Mouse (Mus musculus): ENCODE data around the gene Capn11. TPM values are rescaled to one million over a fixed set of nuclear protein-coding genes. Genes with fewer than 3 reads are reported as not detected.

The Capn11 gene
- polyA plus RNA-seq (2015; fragmentation: Nextera tagmentation; extraction: Ambion mirVana) = 0.52 and 0.92 TPM in 2 replicates

- Histone ChIP-seq H3K4me2 (replicated peaks) (no peak within 1 kb of the TSS), H3K27me3 (no peaks in the 10 kb centered on the region), H3K36me3 (peaks cover 42% of the 10 kb centered on the region), H3K27ac (no peak within 1 kb of the TSS), H3K4me1 (replicated peaks) (no peaks in the 10 kb centered on the region; the same call in 1 of the 2 replicates), H3K9ac (replicated peaks) (no peak within 1 kb of the TSS), H3K9me3 (no peaks in the 10 kb centered on the region), H3K4me3 (replicated peaks) (no peak within 1 kb of the TSS)
- WGBS = 84% methylated on average over 4 of the region's 4 CpGs
- no peak for ATAC-seq
Measured at GRCm38 (mm10) chr17:45659225-45659624, at the start of gene Capn11. Gene Capn11, minus strand, starts transcription at chr17:45659325.

- 90% methylated on average over 8 of the region's 8 CpGs for WGBS
- no peaks in the 10 kb centered on the region for H3K9me3 ChIP-seq
- H3K27ac ChIP-seq = no peak overlapping the region
- no peaks in the 10 kb centered on the region for H3K27me3 ChIP-seq
- H3K4me3 ChIP-seq (replicated peaks) = no peak overlapping the region
- ATAC-seq = no peak
- H3K4me2 ChIP-seq (replicated peaks) = no peak overlapping the region
- H3K36me3 ChIP-seq = no peaks in the 10 kb centered on the region
- no peak overlapping the region for H3K9ac ChIP-seq (replicated peaks)
- H3K4me1 ChIP-seq (replicated peaks) = no peaks in the 10 kb centered on the region
Measured at GRCm38 (mm10) chr17:45708179-45708578, 49.1 kb upstream of the Capn11 start.

GRCm38 (mm10) chr17:45707376-45707775 is 48.3 kb upstream of the Capn11 start:
- Histone ChIP-seq H3K4me1 (replicated peaks) (no peaks in the 10 kb centered on the region), H3K36me3 (no peaks in the 10 kb centered on the region), H3K9me3 (no peaks in the 10 kb centered on the region), H3K9ac (replicated peaks) (no peak overlapping the region), H3K4me3 (replicated peaks) (no peak overlapping the region), H3K27me3 (no peaks in the 10 kb centered on the region), H3K4me2 (replicated peaks) (no peak overlapping the region), H3K27ac (no peak overlapping the region)
- 39% methylated on average over 3 of the region's 3 CpGs for WGBS
- ATAC-seq = no peak

- Histone ChIP-seq H3K4me2 (replicated peaks) (no peak overlapping the region), H3K9me3 (no peaks in the 10 kb centered on the region), H3K27ac (no peak overlapping the region), H3K4me3 (replicated peaks) (no peak overlapping the region), H3K9ac (replicated peaks) (no peak overlapping the region), H3K27me3 (no peaks in the 10 kb centered on the region), H3K36me3 (no peaks in the 10 kb centered on the region), H3K4me1 (replicated peaks) (no peaks in the 10 kb centered on the region)
- ATAC-seq = no peak
- 83% methylated on average over 5 of the region's 5 CpGs for WGBS
Measured at GRCm38 (mm10) chr17:45706796-45707195, 47.7 kb upstream of the Capn11 start.

- peaks cover 12% of the 10 kb centered on the region for H3K4me1 ChIP-seq (replicated peaks)
- no peak for ATAC-seq
- no peaks in the 10 kb centered on the region for H3K27me3 ChIP-seq
- H3K27ac ChIP-seq = no peak overlapping the region
- no peak overlapping the region for H3K4me3 ChIP-seq (replicated peaks)
- H3K9me3 ChIP-seq = no peaks in the 10 kb centered on the region
- H3K9ac ChIP-seq (replicated peaks) = no peak overlapping the region
- no peak overlapping the region for H3K4me2 ChIP-seq (replicated peaks)
- WGBS = 67% methylated on average over 7 of the region's 7 CpGs
- peaks cover 10% of the 10 kb centered on the region for H3K36me3 ChIP-seq
Measured at GRCm38 (mm10) chr17:45703187-45703586, 44.1 kb upstream of the Capn11 start.

- Histone ChIP-seq H3K9me3 (no peaks in the 10 kb centered on the region), H3K4me1 (replicated peaks) (peaks cover 12% of the 10 kb centered on the region), H3K36me3 (peaks cover 16% of the 10 kb centered on the region), H3K4me2 (replicated peaks) (no peak overlapping the region), H3K4me3 (replicated peaks) (no peak overlapping the region), H3K9ac (replicated peaks) (no peak overlapping the region), H3K27ac (no peak overlapping the region), H3K27me3 (no peaks in the 10 kb centered on the region)
- WGBS = 50% methylated on average over 4 of the region's 4 CpGs
- no peak for ATAC-seq
Measured at GRCm38 (mm10) chr17:45702254-45702653, 43.1 kb upstream of the Capn11 start.

- Histone ChIP-seq H3K9ac (replicated peaks) (no peak overlapping the region), H3K4me3 (replicated peaks) (no peak overlapping the region), H3K36me3 (peaks cover 19% of the 10 kb centered on the region), H3K4me2 (replicated peaks) (no peak overlapping the region), H3K27ac (no peak overlapping the region), H3K27me3 (no peaks in the 10 kb centered on the region), H3K4me1 (replicated peaks) (peaks cover 12% of the 10 kb centered on the region), H3K9me3 (no peaks in the 10 kb centered on the region)
- 62% methylated on average over 9 of the region's 9 CpGs for WGBS
- ATAC-seq = no peak
Measured at GRCm38 (mm10) chr17:45701236-45701591, 42.1 kb upstream of the Capn11 start.

- ATAC-seq = 0 out of 2 replicates have a peak, but pooled peaks have one; percentile 34
- H3K4me2 ChIP-seq (replicated peaks) = no peak overlapping the region
- H3K4me1 ChIP-seq (replicated peaks) = peaks cover 12% of the 10 kb centered on the region
- peaks cover 19% of the 10 kb centered on the region for H3K36me3 ChIP-seq
- H3K9me3 ChIP-seq = no peaks in the 10 kb centered on the region
- H3K27me3 ChIP-seq = no peaks in the 10 kb centered on the region
- 0 out of 2 replicates have a peak overlapping the region, but pooled peaks have one; percentile 12 for H3K9ac ChIP-seq (replicated peaks)
- H3K27ac ChIP-seq = no peak overlapping the region
- H3K4me3 ChIP-seq (replicated peaks) = no peak overlapping the region
- 42% methylated on average over 10 of the region's 16 CpGs for WGBS
Measured at GRCm38 (mm10) chr17:45700496-45701235, 41.5 kb upstream of the Capn11 start.

GRCm38 (mm10) chr17:45699039-45699740 is 40.1 kb upstream of the Capn11 start:
- Histone ChIP-seq H3K4me2 (replicated peaks) (no peak overlapping the region), H3K27ac (no peak overlapping the region), H3K9me3 (no peaks in the 10 kb centered on the region), H3K4me1 (replicated peaks) (peaks cover 12% of the 10 kb centered on the region), H3K9ac (replicated peaks) (no peak overlapping the region), H3K36me3 (peaks cover 19% of the 10 kb centered on the region), H3K27me3 (no peaks in the 10 kb centered on the region), H3K4me3 (replicated peaks) (no peak overlapping the region)
- ATAC-seq = no peak
- 88% methylated on average over 3 of the region's 3 CpGs for WGBS

GRCm38 (mm10) chr17:45698368-45698767 is 39.2 kb upstream of the Capn11 start:
- H3K4me3 ChIP-seq (replicated peaks) = no peak overlapping the region
- no peak for ATAC-seq
- H3K4me1 ChIP-seq (replicated peaks) = peaks cover 12% of the 10 kb centered on the region
- peaks cover 19% of the 10 kb centered on the region for H3K36me3 ChIP-seq
- no peaks in the 10 kb centered on the region for H3K27me3 ChIP-seq
- no peaks in the 10 kb centered on the region for H3K9me3 ChIP-seq
- H3K27ac ChIP-seq = no peak overlapping the region
- H3K4me2 ChIP-seq (replicated peaks) = no peak overlapping the region
- 94% methylated on average over 6 of the region's 6 CpGs for WGBS
- no peak overlapping the region for H3K9ac ChIP-seq (replicated peaks)

- Histone ChIP-seq H3K9ac (replicated peaks) (no peak overlapping the region), H3K27ac (no peak overlapping the region), H3K9me3 (no peaks in the 10 kb centered on the region), H3K4me1 (replicated peaks) (peaks cover 12% of the 10 kb centered on the region), H3K4me3 (replicated peaks) (no peak overlapping the region), H3K36me3 (peaks cover 19% of the 10 kb centered on the region), H3K27me3 (no peaks in the 10 kb centered on the region), H3K4me2 (replicated peaks) (no peak overlapping the region)
- no peak for ATAC-seq
- 94% methylated on average over 9 of the region's 9 CpGs for WGBS
Measured at GRCm38 (mm10) chr17:45696981-45697380, 37.9 kb upstream of the Capn11 start.

GRCm38 (mm10) chr17:45695227-45696120 is 36.3 kb upstream of the Capn11 start:
- Histone ChIP-seq H3K9me3 (no peaks in the 10 kb centered on the region), H3K27me3 (no peaks in the 10 kb centered on the region), H3K4me3 (replicated peaks) (no peak overlapping the region), H3K27ac (no peak overlapping the region), H3K9ac (replicated peaks) (no peak overlapping the region), H3K36me3 (peaks cover 19% of the 10 kb centered on the region), H3K4me2 (replicated peaks) (no peak overlapping the region), H3K4me1 (replicated peaks) (peaks cover 5% of the 10 kb centered on the region; the same call in 1 of the 2 replicates)
- 84% methylated on average over 23 of the region's 23 CpGs for WGBS
- ATAC-seq = no peak
